Mouse (Mus musculus) cerebellum, postnatal 10 days (tissue): ENCODE data around the gene Sez6l2.

ENCODE experiments used
- DNase-seq, 2 experiments: peaks; one replicate each; pipeline ENCODE4 v3.0.0; 2021; ENCODE audit warnings: mixed read lengths in 2 of 2

Sez6l2 gene

DNA sequence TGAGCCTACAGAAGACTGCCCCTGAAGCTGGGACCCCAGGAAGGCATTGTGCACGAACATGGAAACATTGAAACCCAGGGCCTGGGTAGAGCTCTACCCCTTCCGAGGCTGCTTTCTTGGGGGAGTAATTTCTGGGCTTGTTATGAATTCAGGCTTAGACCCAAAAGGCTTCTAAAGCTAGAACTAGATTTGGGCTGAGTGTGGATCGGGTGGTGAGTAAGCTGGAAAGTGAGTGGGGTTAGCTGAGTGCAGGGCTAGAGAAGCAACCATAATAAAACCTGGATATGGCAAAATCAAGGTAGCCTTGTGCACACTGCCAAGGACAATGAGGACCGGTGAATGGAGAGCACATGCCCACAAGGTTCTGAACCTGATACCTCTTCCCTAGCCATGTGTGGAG is 11.6 kb downstream of the Sez6l2 start:
- no peak for DNase-seq

DNA sequence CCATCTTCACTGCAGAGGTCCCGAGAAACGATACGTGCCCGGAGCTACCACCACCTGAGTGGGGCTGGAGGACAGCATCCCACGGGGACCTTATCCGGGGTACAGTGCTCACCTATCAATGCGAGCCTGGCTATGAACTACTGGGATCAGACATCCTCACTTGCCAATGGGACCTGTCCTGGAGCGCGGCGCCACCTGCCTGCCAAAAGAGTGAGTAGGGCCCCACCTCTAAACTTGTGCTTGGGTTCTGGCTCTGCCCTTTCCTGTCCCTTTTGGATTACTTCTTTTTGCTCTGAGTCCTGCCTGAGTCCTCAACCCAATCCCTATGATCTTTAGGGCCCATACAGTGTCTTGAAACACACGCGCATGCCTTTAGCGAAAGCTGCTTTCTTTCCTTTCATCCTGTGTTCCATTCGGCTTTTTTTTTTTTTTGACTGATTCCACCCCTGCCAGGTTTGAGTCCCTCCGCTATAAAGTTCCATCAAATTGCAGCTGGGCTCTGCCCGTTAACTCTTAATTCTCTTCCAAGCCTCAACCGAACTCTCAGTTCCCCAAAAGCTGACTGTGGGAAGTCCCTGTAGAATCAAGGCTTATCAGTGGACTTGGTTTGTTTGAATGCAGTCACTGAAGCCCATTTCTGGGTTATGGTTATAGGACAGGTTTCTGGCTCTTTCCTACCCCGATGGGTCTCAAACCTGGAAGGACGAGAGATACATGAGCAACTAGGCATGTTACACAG is 13.4 kb downstream of the Sez6l2 start:
- DNase-seq = peak; percentile 49 to 57

DNA sequence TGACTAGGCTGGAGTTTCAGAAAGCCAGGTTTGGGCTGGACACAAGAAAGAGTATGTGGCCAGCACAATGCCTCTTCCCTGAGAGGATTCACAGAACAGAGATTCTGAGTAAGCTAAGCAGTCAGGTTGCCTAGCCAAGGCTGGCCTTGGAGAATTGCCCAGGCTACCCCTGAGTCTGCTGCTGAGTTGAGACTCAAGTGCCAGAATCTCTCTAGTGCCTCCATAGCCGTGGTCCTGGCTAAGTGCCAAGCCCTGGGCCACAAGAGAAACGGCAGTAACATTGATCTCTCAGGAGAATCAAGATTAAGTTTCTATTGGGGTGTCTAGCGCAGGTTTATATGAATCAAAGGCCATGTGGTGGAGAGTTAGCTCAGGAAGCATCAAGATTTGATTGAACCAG is 15.2 kb downstream of the Sez6l2 start:
- DNase-seq = peak; percentile 80 to 82

DNA sequence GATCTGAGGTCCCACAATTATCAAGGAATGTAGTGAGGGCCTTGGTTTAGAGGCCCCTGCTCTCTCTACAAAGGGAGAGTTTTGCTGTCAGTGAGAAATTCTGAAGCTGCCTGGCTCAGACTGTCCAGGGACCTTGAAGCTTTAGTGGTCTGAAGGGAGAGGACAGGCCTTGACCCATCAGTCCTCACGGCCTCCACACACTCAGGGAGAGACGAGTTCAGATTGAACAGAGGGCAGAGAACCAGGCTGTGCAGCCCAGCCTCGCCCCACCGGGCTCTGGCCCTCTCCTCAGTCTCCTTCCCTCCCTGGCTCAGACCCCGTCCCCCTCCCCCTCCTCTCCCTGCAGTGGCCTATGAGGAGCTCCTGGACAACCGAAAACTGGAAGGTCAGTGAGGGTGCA is 17.0 kb downstream of the Sez6l2 start:
- DNase-seq = no peak

DNA sequence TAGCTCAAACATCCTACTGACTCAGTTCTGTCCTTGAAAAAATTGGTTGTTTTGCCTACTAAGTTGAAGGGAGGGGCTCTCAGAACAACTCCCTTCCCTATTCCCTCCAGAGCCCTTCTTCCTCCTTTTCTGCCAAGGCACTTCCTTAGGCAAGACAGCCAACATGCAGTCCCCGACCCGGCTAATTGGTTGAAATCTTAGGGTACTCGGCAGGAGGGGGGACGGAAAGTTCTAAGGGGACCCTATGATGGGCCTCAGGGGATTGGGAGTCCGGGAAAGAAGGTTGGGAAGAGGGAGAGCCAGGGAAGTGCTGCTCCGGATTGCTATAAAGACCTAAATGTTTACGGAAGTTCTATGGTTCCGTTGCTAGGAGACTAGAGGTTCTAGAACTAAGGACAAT is 25.1 kb downstream of the Sez6l2 start:
- peak in 1 of 2 experiments; percentile 34 for DNase-seq

DNA sequence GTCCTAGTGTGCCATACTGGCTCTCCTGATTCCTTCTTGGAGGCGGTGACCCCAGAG is 25.4 kb downstream of the Sez6l2 start, which contains the start of gene Cdipt:
Gene Cdipt, plus strand, starts transcription at position 22 of the 57 bp plus-strand sequence.
- no peak for DNase-seq

DNA sequence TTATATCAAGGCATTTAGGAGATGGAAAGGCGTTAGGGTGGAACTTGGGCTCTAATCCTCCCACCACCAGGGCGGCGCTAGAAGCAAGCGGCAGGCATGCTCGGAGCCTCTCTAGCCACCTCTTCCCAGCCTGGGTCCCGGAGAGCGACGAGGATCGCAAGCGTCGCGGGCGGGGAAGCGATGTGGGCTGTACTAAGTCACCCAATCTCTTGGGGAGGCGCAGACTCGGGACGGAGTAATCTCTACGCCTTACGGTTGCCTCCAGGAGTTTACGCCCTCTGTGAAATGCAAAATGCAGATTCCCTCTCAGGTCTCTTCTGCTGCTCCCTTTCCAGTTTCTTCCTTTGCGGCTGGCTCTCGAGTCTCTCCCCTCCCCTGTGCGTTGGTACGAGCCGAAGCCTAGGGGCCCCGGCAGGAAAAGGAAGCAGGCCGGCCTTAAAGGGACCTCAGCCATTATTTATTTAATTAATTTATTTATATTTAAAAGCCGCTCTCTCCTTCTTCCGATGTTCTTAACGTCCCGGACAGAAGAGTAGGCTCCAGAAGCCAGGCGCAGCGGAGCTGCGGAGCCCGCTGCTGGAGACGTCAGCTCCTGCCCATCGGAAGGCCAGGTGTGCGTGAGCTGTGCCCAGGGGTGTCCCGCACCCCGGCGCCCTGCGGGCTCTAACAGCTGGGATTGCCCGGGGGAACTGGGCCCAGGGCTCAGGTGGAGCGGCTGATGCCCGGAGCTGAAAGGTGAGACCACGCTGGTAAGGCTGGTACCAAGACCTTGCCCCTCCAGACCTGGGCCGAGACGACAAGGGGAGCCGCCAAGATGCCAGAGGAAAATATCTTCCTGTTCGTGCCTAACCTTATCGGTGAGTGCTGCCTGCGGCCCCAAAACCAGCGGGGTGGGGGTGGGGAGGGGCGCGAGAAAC is 25.8 kb downstream of the Sez6l2 start, which contains the start of gene Cdiptos:
Gene Cdiptos, minus strand, starts transcription at position 149 of the 917 bp plus-strand sequence.
- DNase-seq = peak; percentile 99 to 100

DNA sequence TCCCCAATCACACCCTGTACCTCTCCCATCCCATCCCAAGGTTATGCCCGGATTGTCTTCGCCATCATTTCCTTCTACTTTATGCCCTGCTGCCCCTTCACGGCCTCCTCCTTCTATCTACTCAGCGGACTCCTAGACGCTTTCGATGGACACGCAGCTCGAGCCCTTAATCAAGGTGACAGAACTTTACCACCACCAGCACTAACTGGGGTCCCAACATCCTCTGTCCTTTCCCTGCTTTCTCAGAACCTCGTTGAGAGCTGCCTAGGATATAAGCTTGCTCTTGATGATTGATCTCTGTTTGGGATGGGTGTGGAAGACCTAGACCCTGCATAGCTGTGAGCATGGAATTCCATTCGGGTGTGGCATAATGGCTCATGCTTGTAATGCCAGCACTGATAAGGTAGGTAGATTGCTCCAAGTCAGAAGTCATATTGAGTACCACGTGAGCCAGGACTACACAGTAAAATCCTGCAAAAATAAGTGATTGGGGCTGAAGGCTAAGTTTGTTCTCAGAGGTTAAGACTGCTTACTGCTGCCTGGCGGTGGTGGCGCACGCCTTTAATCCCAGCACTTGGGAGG is 26.6 kb downstream of the Sez6l2 start:
- no peak for DNase-seq

DNA sequence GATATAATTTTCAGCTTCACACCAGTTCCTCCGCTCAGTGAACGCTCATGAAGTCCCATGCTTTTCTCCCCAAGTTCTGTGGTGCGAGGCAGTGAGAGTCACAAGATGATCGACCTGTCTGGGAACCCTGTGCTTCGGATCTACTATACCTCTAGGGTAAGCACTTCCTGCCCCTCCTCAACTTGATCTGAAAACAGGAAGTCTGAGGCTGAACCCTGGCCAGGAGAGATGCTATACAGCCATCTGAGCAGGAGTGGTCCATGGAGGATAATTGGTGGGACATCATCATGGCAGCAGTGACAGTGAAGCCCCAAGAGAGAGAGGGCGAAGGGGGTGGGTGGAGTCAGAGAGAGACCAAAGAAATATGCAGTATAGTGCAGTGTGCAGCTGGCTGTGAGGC is 28.5 kb downstream of the Sez6l2 start:
- DNase-seq = no peak

DNA sequence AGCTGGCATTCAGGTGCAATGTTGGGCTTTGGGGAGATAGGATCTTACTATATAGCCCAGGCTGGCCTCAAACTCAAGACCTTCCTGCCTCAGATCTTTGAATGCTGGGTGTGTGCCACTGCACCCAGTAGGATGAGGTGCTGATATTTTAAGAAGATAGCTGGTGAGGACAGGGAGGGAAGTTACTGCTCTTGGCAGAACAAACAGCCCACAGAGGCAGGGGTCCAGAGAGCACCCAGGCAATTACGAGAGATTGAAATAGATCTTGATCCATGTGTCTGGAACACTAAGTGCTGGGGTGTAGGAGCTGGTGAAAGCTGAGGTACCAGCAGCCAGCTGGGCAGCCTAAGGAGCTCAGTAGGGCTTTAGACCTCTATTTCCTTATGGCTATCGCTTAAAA is 31.2 kb downstream of the Sez6l2 start:
- no peak for DNase-seq

DNA sequence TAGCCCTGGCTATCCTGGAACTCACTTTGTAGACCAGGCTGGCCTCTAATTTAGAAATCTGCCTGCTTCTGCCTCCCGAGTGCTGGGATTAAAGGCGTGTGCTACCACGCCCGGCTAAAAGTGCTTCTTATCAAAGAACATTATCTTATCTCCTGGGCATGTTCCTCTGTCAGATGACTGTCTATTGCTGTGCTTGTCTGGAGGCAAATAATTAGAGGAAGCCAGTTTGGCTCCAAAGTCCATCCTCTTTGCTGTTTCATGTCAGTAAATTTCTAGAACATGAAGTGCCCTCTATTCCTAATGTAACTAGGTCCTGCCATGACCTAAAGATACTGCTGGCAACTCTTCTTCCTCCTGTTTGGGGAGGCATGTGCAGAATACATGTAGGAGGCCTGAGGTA is 31.7 kb downstream of the Sez6l2 start:
- no peak for DNase-seq

DNA sequence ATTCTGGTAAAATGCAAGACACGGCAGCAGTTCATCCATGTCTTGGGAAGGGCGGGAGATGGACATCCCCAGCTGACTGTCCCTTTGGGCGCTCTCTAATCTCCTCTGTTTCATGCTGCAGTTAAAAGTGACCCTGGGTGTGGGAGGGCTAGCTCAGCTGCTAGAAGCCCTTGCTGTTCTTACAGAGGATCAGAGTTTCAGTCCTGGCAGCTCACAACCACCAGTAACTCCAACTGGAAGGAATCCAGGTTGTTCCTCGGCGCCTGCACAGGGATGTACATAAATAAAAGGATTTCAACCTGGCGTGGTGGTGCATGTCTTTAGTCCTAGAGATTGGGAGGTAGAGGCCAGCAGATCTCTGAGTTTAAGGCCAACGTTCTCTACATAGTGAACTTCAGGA is 32.8 kb downstream of the Sez6l2 start:
- DNase-seq = no peak

DNA sequence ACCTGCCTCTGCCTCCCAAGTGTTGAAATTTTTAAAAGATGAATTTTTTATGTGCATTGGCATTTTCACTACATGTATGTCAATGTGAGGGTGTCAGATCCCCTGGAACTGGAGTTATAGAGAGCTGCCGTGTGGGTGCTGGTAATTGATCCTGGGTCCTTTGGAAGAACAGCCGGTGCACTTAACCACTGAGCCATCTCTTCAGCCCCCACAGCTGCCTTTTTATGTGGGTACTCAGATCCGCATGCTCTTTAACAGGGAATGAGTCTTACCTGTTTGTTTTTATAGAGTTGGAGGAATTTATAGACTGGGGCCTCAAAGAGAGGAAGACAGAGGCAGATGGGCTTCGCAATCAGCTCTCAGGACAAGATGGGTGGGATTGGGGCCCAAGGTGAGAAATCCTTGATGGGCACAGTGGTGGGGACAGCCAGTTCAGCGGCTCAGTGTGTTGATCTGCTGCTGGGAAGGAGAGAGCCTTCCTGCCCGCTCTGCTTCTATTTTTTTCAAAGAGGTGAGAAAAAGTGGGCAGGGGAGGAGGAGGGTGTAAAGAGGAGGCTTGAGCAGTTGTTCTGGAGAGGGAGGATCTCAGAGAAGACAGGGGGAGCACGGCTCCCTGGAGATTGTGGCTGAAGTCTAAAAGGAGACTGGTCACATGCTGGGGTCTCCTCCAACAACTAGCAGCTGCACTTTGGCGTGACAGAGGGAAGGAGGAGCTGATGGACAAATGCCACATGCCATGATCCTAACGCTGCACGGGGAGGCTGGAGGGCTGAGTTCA is 34.5 kb downstream of the Sez6l2 start:
- no peak for DNase-seq

DNA sequence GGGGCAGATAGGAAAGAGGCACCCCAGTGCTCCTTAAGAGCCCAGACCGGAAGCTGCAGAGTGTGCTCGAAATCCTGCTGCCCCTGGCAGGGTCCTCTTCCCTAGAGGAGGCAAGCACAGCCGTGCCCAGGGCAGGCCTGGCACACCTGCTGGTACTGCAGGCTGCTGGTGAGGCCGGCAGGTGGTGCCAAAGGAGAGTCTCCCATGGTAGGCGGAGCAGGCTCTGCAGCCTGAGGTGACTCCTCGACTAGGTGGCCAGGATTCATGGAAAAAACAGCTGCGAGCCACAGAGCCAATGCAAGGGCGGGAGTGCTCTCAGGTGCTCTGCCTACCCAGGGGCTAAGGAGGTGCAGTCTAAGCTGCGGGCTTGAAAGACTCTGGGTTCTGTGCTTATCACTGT is 36.0 kb downstream of the Sez6l2 start:
- peak; percentile 78 to 79 for DNase-seq

DNA sequence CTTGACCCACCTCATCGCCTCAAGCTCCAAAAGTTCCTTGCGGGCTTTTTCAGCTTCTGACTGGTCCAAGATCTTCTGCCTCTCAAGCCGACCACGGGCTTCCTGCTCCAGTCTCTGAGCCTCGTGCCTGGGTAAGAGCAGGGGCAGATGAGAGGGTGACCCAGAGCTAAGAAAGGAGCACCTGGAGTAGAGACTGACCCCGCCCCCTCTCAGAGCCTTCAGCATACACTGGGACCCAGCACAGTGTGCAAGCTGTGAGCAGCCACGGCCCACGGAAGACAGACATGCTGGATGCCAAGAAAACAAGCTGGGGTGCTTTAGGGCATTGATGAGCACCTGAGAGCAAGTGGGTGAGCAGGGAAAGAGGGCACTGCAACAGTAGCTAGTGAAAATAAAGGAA is 38.5 kb downstream of the Sez6l2 start:
- no peak for DNase-seq

DNA sequence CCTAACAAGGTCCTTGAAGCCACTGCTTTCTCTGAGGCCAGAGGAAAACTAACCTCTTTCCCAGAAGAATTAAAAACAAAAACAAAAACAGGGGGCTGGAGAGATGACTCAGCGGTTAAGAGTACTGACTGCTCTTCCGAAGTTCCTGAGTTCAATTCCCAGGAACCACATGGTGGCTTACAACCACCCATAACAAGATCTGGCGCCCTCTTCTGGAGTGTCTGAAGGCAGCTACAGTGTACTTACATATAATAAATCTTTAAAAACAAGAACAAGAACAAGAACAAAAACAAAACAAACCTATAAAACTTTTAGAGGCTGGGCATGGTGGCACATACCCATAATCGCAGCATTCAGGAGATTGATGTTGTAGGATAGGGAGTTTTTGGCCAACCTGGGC is 46.1 kb downstream of the Sez6l2 start:
- no peak for DNase-seq

DNA sequence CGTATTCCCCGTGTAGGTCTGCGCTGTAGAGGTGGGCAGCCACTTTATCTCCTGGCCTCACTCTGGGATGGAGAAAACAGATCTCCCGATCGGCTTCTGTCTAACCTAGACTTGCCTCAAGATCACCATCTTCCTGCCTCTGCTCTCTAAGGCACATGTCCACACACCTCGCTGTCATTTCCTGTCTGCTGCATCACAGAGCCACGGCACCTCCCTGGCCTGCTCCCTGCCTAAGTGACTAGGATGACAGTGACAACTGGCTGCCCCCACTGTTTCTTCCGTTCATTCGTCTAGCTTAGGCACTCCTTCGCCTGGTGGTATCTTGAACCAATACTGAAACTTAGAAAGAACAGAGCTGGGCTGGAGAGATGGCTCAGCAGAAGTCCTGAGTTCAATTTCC is 49.2 kb downstream of the Sez6l2 start:
- no peak for DNase-seq

DNA sequence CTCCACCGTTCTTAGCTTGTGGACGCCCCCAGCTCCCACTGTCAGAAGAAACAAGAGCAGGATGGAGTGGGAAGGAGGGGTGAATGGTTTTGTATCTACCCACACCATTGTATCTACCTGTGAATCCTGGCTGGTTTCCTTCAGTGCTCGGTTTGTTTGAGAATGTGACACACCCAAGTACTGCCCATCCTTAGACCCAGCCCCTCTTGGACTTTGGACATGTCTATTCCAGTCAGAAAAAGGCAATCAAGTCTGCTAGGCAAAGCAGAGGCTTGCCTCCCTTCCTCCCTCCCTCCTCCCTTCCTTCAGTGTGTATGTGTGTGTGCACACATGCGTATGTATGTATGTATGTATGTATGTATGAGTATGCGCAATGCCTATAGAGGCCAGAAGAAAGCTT is 53.3 kb downstream of the Sez6l2 start:
- DNase-seq = no peak

DNA sequence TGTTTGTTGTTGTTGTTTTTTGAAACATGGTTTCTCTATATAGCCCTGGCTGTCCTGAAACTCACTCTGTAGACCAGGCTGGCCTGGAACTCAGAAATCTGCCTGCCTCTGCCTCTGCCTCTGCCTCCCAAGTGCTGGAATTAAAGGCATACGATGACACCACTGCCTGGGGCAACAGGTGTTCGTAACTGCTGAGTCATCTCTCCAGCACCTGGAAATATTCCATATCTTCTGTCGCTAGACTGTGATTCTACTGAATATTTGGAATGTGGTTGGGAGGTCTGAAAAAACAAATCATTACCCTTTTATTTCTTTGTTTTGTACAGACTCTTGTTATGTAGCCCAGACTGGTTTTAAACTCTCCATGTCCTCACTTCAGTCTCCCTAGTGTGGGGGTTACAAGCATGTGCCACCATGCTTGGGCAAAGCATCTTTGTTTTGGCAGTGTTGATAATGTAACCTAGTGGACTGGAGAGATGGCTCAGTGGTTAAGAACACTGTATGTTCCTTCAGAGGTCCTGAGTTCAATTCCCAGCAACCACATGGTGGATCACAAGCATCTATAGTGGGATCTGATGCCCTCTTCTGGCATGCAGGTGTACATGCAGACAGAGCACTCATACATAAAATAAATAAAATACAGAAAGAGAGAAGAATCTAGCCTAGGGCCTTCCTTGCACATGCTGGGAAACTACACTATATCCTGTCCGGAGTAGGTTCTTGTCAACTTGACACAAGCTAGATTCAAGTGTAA is 53.9 kb downstream of the Sez6l2 start:
- no peak for DNase-seq

DNA sequence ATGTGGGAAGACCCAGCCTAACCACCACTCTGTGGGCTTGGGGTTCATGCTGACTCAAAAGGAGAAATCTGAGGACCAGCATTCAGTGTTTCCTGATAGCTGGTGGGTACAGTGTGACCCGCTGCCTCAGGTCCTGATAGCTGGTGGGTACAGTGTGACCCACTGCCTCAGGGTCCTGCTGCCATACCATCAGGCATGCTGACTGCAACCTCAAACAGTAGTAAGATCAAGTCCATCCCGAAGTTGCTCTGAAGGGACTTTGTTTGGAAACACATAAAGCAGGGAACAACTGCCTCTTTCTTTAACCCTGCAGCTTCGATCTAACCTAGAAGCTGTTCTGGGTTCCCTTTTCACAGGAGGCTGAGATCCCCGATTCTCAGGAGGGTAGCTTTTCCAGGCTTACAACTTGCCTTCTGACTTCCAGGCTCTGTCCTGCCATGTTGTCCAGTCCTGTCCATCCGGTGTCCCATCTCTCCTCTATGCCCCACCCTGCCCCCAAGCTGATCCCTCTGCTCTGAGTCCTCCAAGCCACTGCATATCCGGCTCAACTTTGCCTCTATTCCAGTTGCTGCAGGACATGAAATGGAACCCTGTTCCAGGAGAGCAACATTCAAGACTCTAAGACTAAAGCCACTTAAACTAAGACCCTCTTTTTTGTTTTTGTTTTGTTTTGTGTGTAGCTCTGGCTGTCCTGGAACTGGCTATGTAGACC is 57.1 kb downstream of the Sez6l2 start:
- DNase-seq = peak in 1 of 2 experiments; percentile 34

DNA sequence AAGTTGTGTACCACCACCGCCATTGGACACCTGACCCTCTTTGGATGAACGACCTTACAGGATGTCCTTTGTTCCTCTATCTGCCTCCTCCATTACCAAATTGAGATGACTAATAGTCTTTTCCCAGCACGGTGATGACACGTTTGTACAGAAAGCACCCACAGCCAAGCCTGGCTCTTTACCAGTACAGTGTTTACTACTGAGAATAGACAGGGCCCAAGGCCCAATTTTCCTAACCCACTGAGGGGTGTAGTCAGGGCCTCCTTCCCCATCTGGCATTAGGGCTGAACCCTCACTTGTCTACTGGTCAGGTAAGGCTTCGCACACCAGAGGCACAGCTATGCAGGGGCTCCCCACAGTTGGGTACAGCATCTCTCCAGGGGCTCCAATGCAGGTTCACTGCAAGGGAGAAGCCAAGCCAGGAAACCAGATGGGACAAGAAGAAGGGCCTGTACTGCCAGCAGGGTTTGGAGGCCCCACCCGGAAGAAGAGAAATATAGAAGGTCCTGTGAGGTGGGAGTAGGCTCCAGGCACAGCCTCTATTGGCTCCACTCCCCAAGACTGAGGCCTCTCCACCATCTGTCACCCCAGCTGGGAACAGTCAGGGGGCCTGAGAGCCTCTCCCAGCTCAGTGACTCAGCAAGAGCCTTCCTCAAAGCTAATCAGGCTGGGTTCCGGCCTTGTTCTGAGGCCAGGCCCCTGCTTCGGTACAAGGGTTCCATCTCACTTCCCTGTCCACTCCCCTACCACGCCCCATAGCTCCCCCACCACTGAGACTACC is 58.1 kb downstream of the Sez6l2 start:
- DNase-seq = peak; percentile 94 to 95
